Mouse (Mus musculus) lung, adult 2 months (tissue): ENCODE results near the gene Ttc30b. TPM values are rescaled to one million over a fixed set of nuclear protein-coding genes. Genes with fewer than 3 reads are reported as not detected.
"Not testable (repeated sequence)": the region's sequence is repeated elsewhere in the genome, so short reads cannot be mapped to it uniquely, and the experiment has no call there.

Experiments
- DNase-seq: peaks from one replicate; pipeline ENCODE4 v3.0.0; 2022
- H3K4me1 ChIP-seq: fragments of 200-500 bp; 2 replicates; pipeline ENCODE4 v1.6.1; 2011; ENCODE audit warnings: low read length; ENCODE audit not compliant: control insufficient read depth, insufficient read depth
- H3K4me3 ChIP-seq: fragments of 200-500 bp; replicated peaks from 2 replicates; pipeline ENCODE3; 2011; ENCODE audit warnings: low read depth, mild to moderate bottlenecking, control low read depth, low read length; ENCODE audit errors: extremely low read depth
- CTCF ChIP-seq: fragments of 200-500 bp; IDR thresholded peaks from 2 replicates; pipeline ENCODE4 v1.5.1; 2011; ENCODE audit warnings: mild to moderate bottlenecking, low read length, control low read depth; ENCODE audit not compliant: insufficient read depth
- POLR2A ChIP-seq: fragments of 200-500 bp; IDR thresholded peaks from 2 replicates; pipeline ENCODE4 v1.6.1; 2011; ENCODE audit warnings: low read depth, mild to moderate bottlenecking, control low read depth, low read length, borderline replicate concordance; ENCODE audit errors: extremely low read depth
- WGBS: fragments of 180-500 bp; shearing (Covaris S2); methylation state at CpG from one replicate; pipeline ENCODE4 v1.1.7; 2018; 5-methylcytosine and 5-hydroxymethylcytosine counted together
- polyA plus RNA-seq: library from polyadenylated mRNA; depleted of rRNA; stranded (reverse); fragments of >200 nt; gene quantifications from 2 replicates; pipeline ENCODE4 v1.2.3, GENCODE M21; 2012; rRNA removed

Gene Ttc30b
- polyA plus RNA-seq = 15.7 and 17.5 TPM in 2 replicates

- 3% methylated on average over 37 of the region's 42 CpGs for WGBS
- Histone ChIP-seq H3K4me1 (peaks cover 9% of the 10 kb centered on the region), H3K4me3 (peak within 1 kb of the TSS; percentile 92)
- TF ChIP-seq POLR2A (peak; percentile 38; the same call in 1 of the 2 replicates), CTCF (no peak)
- DNase-seq = peak; percentile 81
Measured at GRCm38 (mm10) chr2:75938117-75939063, at the start of gene Ttc30b. Gene Ttc30b (minus strand): TSS chr2:75938585.

DNA sequence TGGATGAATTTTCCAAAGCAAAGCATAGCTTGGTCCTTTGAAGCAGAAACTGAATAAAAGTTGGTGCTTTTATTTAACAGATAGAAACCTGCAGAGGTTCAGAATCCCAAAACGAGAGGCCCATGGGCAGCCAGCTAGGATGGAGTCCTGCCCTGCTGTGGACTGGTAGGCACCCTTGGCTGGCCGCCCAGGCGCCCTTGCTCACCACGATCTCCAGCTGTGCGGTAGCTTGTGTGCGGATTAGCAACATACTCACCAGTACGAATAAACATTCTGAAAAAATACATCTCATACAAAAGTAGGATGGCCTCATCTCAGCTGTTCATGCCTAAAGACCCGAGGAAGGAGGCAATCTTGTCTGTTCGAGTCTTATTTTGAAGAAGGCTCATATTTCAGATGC lies 49.4 kb upstream of the Ttc30b start:
- WGBS = 60% methylated on average over 9 of the region's 9 CpGs
- no peak for TF ChIP-seq POLR2A
- TF ChIP-seq CTCF = no peak
- no peak for DNase-seq
- Histone ChIP-seq H3K4me1 (peaks cover 3% of the 10 kb centered on the region; the same call in 1 of the 2 replicates), H3K4me3 (no peak overlapping the region)

GRCm38 (mm10) chr2:75985124-75985523 lies 46.7 kb upstream of the Ttc30b start:
- Histone ChIP-seq H3K4me1 (no peaks in the 10 kb centered on the region), H3K4me3 (no peak overlapping the region)
- peak; percentile 17 for DNase-seq
- WGBS = 0% methylated on average over 2 of the region's 2 CpGs
- TF ChIP-seq POLR2A (no peak), CTCF (peak; percentile 98)

GRCm38 (mm10) chr2:75983847-75984246 lies 45.5 kb upstream of the Ttc30b start:
- H3K4me3 ChIP-seq = no peak overlapping the region
- TF ChIP-seq POLR2A = no peak
- no peak for TF ChIP-seq CTCF
- WGBS = 78% methylated on average over 3 of the region's 3 CpGs
- DNase-seq = no peak
- no peaks in the 10 kb centered on the region for H3K4me1 ChIP-seq

- 96% methylated on average over 3 of the region's 3 CpGs for WGBS
- no peak for DNase-seq
- no peak for TF ChIP-seq POLR2A
- Histone ChIP-seq H3K4me3 (no peak overlapping the region), H3K4me1 (no peaks in the 10 kb centered on the region)
Measured at GRCm38 (mm10) chr2:75983091-75983490, 44.7 kb upstream of the Ttc30b start.

GRCm38 (mm10) chr2:75982626-75983025 lies 44.2 kb upstream of the Ttc30b start:
- no peak for TF ChIP-seq POLR2A
- TF ChIP-seq CTCF = no peak

GRCm38 (mm10) chr2:75981440-75982081 lies 43.2 kb upstream of the Ttc30b start, which contains the start of gene Ttc30a1:
Gene Ttc30a1 (minus strand): TSS chr2:75981967.
- peak within 1 kb of the TSS; percentile 91 for H3K4me3 ChIP-seq
- not testable (repeated sequence) for H3K4me1 ChIP-seq
- 3% methylated on average over 34 of the region's 34 CpGs for WGBS
- DNase-seq = peak; percentile 76

More at GRCm38 (mm10) chr2:75982626-75983025, 44.2 kb upstream of the Ttc30b start:
- no peak overlapping the region for H3K4me3 ChIP-seq
- 97% methylated on average over 4 of the region's 4 CpGs for WGBS
- H3K4me1 ChIP-seq = no peaks in the 10 kb centered on the region
- no peak for DNase-seq

DNA sequence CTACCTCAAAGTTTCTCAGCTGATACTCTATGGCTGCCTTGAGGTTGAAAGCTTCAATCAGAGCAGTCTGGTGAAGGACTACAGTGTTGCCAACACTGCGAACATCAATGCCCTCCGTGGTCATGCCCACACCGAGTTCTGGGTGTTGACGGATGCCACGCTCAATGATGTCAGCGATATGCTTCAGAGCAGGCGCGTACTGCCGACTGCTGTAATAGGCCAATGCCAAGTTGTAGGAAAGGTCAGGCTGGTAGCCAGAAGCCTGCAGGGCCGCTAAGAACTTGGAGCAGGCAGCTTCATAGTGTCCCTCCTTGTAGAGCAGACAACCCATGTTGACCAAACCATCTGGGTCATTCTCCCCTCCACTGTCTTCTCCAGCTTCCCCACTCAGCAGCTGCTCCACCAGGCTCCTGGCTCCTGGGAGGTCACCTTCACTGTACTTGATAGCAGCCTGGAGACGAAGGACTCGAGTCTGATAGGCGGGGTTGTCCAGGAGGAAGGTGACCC lies 42.6 kb upstream of the Ttc30b start:
- H3K4me1 ChIP-seq, H3K4me3 ChIP-seq, DNase-seq: not testable (repeated sequence)
- WGBS = 96% methylated on average over 13 of the region's 13 CpGs

DNA sequence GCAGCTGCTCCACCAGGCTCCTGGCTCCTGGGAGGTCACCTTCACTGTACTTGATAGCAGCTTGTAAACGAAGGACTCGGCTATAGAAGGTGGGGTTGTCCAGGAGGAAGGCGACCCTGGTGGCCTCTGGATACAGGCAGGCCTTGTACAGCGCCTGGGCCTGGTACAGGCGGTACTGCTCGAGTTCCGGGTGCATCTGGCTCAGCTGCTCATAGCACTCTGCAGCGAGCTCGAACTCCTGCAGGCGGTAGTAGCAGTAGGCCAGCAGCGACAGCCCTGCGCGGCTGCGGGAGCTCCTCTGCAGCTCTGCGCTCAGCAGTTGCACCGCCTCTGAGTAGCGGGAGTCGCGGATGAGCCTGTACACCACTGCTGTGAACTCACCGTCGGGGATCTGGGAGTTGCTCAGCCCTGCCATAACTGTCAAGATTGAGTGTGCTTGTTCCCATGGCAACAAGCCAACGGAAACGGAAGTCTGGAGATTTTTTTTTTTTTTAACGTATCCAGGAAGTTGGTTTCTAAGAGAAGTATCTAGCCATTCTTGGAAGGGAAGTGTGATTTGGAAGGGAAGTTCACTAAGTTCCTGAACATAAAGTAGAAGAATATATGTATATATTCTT lies 39.5 kb upstream of the Ttc30b start, which contains the start of gene Ttc30a2:
Gene Ttc30a2 (minus strand): TSS at position 419 of the 617 bp plus-strand sequence.
- not testable (repeated sequence) for DNase-seq, H3K4me1 ChIP-seq, H3K4me3 ChIP-seq
- 37% methylated on average over 19 of the region's 24 CpGs for WGBS

GRCm38 (mm10) chr2:75976070-75976469 lies 37.7 kb upstream of the Ttc30b start:
- WGBS = 52% methylated on average over 2 of the region's 2 CpGs
- DNase-seq, H3K4me3 ChIP-seq, H3K4me1 ChIP-seq: not testable (repeated sequence)
